Mouse (Mus musculus) forebrain, embryonic 13.5 days (tissue): ENCODE results near the gene Aurkb. TPM values are rescaled to one million over a fixed set of nuclear protein-coding genes. Genes with fewer than 3 reads are reported as not detected.

Experiments
- ATAC-seq: fragments of 200-750 bp; cut with Nextera tagmentation; 2 replicates; pipeline ENCODE4 v1.8.0; 2017
- H3K27ac ChIP-seq: fragments of 300-500 bp; sonication (generic); 2 replicates; pipeline ENCODE4 v1.5.1; 2015; ENCODE audit warnings: inconsistent platforms, mild to moderate bottlenecking, moderate library complexity
- H3K27me3 ChIP-seq: fragments of 300-500 bp; sonication (generic); 2 replicates; pipeline ENCODE4 v1.6.1; 2015; ENCODE audit warnings: mild to moderate bottlenecking, inconsistent platforms
- H3K36me3 ChIP-seq: fragments of 300-500 bp; sonication (generic); 2 replicates; pipeline ENCODE4 v1.6.1; 2015; ENCODE audit warnings: mild to moderate bottlenecking, inconsistent platforms; ENCODE audit not compliant: poor library complexity, severe bottlenecking
- H3K4me1 ChIP-seq: fragments of 300-500 bp; sonication (generic); 2 replicates; pipeline ENCODE4 v1.6.1; 2015; ENCODE audit warnings: inconsistent platforms
- H3K4me2 ChIP-seq: fragments of 300-500 bp; sonication (generic); 2 replicates; pipeline ENCODE4 v1.6.1; 2015; ENCODE audit warnings: inconsistent platforms, mild to moderate bottlenecking, moderate library complexity
- H3K4me3 ChIP-seq: fragments of 300-500 bp; sonication (generic); 2 replicates; pipeline ENCODE4 v1.5.1; 2015; ENCODE audit warnings: mild to moderate bottlenecking, inconsistent platforms
- H3K9ac ChIP-seq: fragments of 300-500 bp; sonication (generic); 2 replicates; pipeline ENCODE4 v1.6.1; 2015; ENCODE audit warnings: mild to moderate bottlenecking, inconsistent platforms
- H3K9me3 ChIP-seq: fragments of 300-500 bp; sonication (generic); replicated peaks from 2 replicates; pipeline ENCODE4 v1.6.1; 2016; ENCODE audit warnings: inconsistent platforms
- WGBS: fragments of 180-500 bp; shearing (Covaris S2); methylation state at CpG from one replicate; pipeline ENCODE4 v1.1.7; 2015; 5-methylcytosine and 5-hydroxymethylcytosine counted together
- polyA plus RNA-seq: library from polyadenylated mRNA; unstranded; fragments of >200 nt; fragmentation: Nextera tagmentation; extraction: Ambion mirVana; gene quantifications from 2 replicates; pipeline ENCODE4 v1.2.1, GENCODE M21; 2015

The Aurkb gene
- polyA plus RNA-seq, 1 experiment from 2014 or later, result 143 TPM

DNA sequence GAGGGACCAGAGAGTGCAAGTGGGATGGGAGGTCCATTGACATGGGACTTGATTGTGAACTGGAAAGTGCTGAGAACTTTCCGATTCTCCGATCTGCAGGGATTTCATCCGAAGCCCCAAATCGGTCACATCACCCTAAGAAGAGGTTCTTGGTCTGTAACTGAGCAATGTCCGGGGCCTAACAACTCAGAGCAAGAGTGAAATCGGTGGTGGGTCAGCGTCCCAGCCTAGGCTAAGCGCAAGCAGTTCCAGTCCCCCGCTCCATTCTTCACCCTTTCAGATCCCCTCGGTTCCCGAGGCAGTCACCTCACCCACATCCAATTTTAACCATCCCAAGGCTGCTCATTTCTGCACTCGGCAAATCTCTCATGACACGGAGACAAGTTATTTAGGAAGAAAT, 24.6 kb downstream of the Aurkb start:
- H3K9ac ChIP-seq, result peak overlapping the region; percentile 91
- 2% methylated on average over 13 of the region's 13 CpGs for WGBS
- H3K27me3 ChIP-seq, result no peaks in the 10 kb centered on the region
- H3K36me3 ChIP-seq, result no peaks in the 10 kb centered on the region
- H3K27ac ChIP-seq, result peak overlapping the region; percentile 94
- peak overlapping the region; percentile 63 for H3K4me3 ChIP-seq
- H3K4me2 ChIP-seq, result peak overlapping the region; percentile 74
- no peaks in the 10 kb centered on the region for H3K9me3 ChIP-seq
- peaks cover 47% of the 10 kb centered on the region for H3K4me1 ChIP-seq
- no peak for ATAC-seq

GRCm38 (mm10) chr11:69070590-69071222, 25.3 kb downstream of the Aurkb start, which contains the start of gene Tmem107:
Gene Tmem107 (plus strand): TSS chr11:69070806.
- peak within 1 kb of the TSS; percentile 94 for H3K27ac ChIP-seq
- H3K27me3 ChIP-seq, result no peaks in the 10 kb centered on the region
- H3K4me2 ChIP-seq, result peak within 1 kb of the TSS; percentile 74
- H3K4me1 ChIP-seq, result peaks cover 47% of the 10 kb centered on the region
- whole genome bisulfite sequencing, result under 1% methylated on average over 47 of the region's 47 CpGs
- peak within 1 kb of the TSS; percentile 91 for H3K9ac ChIP-seq
- peak within 1 kb of the TSS; percentile 63 for H3K4me3 ChIP-seq
- ATAC-seq, result peak; percentile 89
- H3K9me3 ChIP-seq, result no peaks in the 10 kb centered on the region
- H3K36me3 ChIP-seq, result no peaks in the 10 kb centered on the region

DNA sequence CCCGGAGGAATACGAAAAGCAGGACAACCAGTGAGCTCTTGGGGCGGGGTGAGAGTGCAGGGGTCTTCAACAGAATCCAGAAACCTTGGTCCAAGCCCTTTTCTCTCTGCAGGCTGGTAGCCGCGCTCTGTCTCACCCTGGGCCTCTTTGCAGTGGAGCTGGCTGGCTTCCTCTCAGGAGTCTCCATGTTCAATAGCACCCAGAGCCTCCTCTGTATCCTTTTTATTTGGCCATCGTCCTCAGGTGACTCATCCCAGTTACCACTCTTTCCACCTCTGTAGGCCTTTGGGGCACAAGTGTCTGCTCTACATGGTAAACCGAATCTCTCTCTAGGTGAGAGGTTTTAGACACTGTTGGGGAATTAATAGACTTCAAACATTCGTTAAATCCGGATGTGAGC, 25.8 kb downstream of the Aurkb start:
- Histone ChIP-seq H3K36me3 (no peaks in the 10 kb centered on the region), H3K9ac (peak overlapping the region; percentile 91), H3K4me1 (peaks cover 42% of the 10 kb centered on the region), H3K9me3 (no peaks in the 10 kb centered on the region), H3K27me3 (no peaks in the 10 kb centered on the region), H3K4me3 (peak overlapping the region; percentile 63), H3K4me2 (peak overlapping the region; percentile 74), H3K27ac (peak overlapping the region; percentile 94)
- 19% methylated on average over 9 of the region's 9 CpGs for WGBS
- no peak for ATAC-seq

DNA sequence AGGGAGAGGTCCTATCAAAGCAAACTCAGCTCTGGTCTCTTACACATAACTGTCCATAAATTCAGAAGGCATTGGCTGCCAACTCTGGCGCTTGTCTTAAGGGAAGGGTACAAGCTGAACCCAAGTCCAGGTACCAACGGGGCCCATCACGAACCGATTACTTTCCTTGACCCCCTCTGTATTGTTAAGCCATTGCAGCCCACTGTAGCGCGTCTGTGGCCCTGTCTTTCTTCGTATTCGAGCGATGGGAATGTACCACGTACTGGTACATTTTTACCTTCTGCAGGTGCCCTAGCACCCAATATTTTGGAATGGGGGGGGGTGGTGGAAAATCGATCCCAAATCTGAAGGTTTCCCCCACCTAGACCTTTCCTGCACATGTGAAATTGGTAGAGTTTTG, 26.8 kb downstream of the Aurkb start:
- H3K4me2 ChIP-seq, result peak overlapping the region; percentile 74
- no peaks in the 10 kb centered on the region for H3K9me3 ChIP-seq
- no peaks in the 10 kb centered on the region for H3K27me3 ChIP-seq
- H3K9ac ChIP-seq, result peak overlapping the region; percentile 73
- no peaks in the 10 kb centered on the region for H3K36me3 ChIP-seq
- H3K4me1 ChIP-seq, result peaks cover 36% of the 10 kb centered on the region
- peak overlapping the region; percentile 38 for H3K4me3 ChIP-seq
- WGBS, result 83% methylated on average over 11 of the region's 11 CpGs
- H3K27ac ChIP-seq, result peak overlapping the region; percentile 93; the same call in 1 of the 2 replicates
- no peak for ATAC-seq

GRCm38 (mm10) chr11:69072666-69073064, 27.2 kb downstream of the Aurkb start:
- peak overlapping the region; percentile 74 for H3K4me2 ChIP-seq
- H3K9me3 ChIP-seq, result no peaks in the 10 kb centered on the region
- WGBS, result 7% methylated on average over 9 of the region's 9 CpGs
- H3K4me3 ChIP-seq, result peak overlapping the region; percentile 38
- no peak for ATAC-seq
- peaks cover 36% of the 10 kb centered on the region for H3K4me1 ChIP-seq
- peak overlapping the region; percentile 73 for H3K9ac ChIP-seq
- H3K27ac ChIP-seq, result peak overlapping the region; percentile 93
- no peaks in the 10 kb centered on the region for H3K27me3 ChIP-seq
- no peaks in the 10 kb centered on the region for H3K36me3 ChIP-seq

DNA sequence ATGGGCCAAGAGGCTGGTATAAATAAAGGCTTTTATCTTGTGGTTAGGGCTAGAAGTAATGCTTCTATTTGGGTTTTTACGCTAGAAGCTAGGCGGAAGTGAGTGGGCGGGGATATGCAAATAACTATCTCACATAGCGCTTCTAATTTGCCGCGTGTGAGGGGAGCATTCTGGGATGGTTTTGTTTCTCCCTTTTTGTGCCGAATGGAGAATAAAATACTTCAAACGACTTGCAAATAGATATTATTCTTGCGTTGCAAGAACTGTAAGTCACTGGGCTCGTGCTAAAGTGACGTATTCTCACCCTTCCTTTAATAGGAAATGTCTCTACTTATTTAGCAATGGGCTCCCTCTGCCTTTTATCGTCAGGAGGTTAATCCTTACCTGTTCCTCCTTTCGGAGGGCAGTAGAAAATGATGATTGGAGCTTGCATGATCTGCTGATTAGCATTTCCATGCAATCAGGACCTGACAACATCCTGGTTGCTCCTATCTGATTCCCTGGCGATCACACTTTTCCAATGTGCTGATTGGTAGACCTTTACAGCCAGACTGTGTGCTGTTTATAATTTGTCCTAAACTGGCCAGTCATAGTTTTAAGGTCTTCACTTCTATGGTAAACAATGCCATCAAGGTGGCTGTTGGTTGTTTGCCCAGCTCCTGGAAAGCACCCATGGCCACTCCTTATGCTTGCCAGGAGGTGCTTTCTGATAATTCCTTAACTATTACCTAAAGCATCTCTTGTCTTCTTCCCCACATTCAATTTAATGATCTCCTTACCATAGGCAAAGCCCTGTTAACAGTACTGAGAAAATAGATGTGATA, 27.8 kb downstream of the Aurkb start:
- Histone ChIP-seq H3K4me1 (peaks cover 36% of the 10 kb centered on the region), H3K36me3 (no peaks in the 10 kb centered on the region), H3K27me3 (no peaks in the 10 kb centered on the region), H3K4me2 (peak overlapping the region; percentile 74), H3K9me3 (no peaks in the 10 kb centered on the region), H3K27ac (peak overlapping the region; percentile 93), H3K4me3 (peak overlapping the region; percentile 38), H3K9ac (peak overlapping the region; percentile 73)
- ATAC-seq, result peak; percentile 82
- 0% methylated on average over 14 of the region's 14 CpGs for WGBS

GRCm38 (mm10) chr11:69073951-69074775, 28.7 kb downstream of the Aurkb start:
- Histone ChIP-seq H3K36me3 (no peaks in the 10 kb centered on the region), H3K9ac (peak overlapping the region; percentile 73), H3K27me3 (no peaks in the 10 kb centered on the region), H3K4me2 (peak overlapping the region; percentile 26; the same call in 1 of the 2 replicates), H3K4me3 (no peak overlapping the region), H3K4me1 (peaks cover 36% of the 10 kb centered on the region), H3K27ac (peak overlapping the region; percentile 93), H3K9me3 (no peaks in the 10 kb centered on the region)
- no peak for ATAC-seq
- WGBS, result 35% methylated on average over 6 of the region's 6 CpGs

DNA sequence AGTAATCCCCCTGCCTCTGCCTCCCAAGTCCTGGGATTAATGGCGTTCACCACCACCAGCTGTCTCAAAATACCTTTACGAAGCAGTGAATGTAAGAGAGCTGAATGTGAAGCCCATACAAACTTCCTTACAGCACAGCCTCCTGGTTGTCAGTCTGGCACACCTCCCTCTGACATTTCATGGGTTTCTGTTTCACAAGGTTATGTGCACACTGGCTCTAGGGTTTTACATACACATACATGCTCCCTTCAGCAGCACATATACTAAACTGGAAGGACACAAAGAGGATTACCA, 29.3 kb downstream of the Aurkb start:
- no peaks in the 10 kb centered on the region for H3K27me3 ChIP-seq
- peak overlapping the region; percentile 93 for H3K27ac ChIP-seq
- H3K4me1 ChIP-seq, result peaks cover 36% of the 10 kb centered on the region
- 40% methylated on average over 2 of the region's 2 CpGs for WGBS
- no peak for ATAC-seq
- no peaks in the 10 kb centered on the region for H3K9me3 ChIP-seq
- H3K4me3 ChIP-seq, result no peak overlapping the region
- H3K4me2 ChIP-seq, result no peak overlapping the region
- no peaks in the 10 kb centered on the region for H3K36me3 ChIP-seq
- no peak overlapping the region for H3K9ac ChIP-seq

DNA sequence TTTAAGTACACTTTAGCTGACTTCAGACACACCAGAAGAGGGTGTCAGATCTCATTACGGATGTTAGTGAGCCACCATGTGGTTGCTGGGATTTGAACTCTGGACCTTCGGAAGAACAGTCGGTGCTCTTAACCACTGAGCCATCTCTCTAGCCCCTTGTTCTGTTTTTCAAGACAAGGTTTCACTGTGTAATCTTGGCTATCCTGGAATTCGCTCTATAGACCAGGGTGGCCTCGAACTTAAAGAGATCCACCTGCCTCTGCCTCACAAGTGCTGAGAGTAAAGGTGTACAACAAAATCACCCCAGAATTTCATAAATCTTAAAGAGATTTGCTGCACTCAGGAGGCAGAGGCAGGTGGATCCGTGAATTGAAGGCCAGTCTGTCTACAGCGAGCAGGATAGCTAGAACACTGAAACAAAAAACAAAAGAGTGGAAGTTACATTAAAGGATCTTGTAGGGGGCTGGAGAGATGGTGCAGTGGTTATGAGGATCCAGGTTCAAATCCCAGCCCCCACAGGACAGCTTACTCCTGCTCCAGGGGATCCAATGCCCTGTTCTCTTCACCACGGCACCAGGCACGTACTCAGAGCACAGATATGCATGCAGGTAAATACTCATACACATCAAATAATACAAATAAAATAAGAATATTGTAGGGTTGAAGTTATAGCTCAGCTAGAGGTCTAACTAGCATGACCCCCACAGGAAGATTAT, 30.5 kb downstream of the Aurkb start:
- H3K9me3 ChIP-seq, result no peaks in the 10 kb centered on the region
- H3K36me3 ChIP-seq, result no peaks in the 10 kb centered on the region
- ATAC-seq, result no peak
- peaks cover 29% of the 10 kb centered on the region for H3K4me1 ChIP-seq
- no peak overlapping the region for H3K9ac ChIP-seq
- 46% methylated on average over 9 of the region's 9 CpGs for WGBS
- H3K4me3 ChIP-seq, result no peak overlapping the region
- no peaks in the 10 kb centered on the region for H3K27me3 ChIP-seq
- no peak overlapping the region for H3K27ac ChIP-seq
- no peak overlapping the region for H3K4me2 ChIP-seq

- H3K27ac ChIP-seq, result no peak overlapping the region
- peaks cover 23% of the 10 kb centered on the region for H3K4me1 ChIP-seq
- no peaks in the 10 kb centered on the region for H3K9me3 ChIP-seq
- H3K4me2 ChIP-seq, result no peak overlapping the region
- WGBS, result 65% methylated on average over 5 of the region's 5 CpGs
- no peak overlapping the region; the same call in 1 of the 2 replicates for H3K9ac ChIP-seq
- no peaks in the 10 kb centered on the region for H3K36me3 ChIP-seq
- H3K4me3 ChIP-seq, result no peak overlapping the region
- no peak for ATAC-seq
- H3K27me3 ChIP-seq, result no peaks in the 10 kb centered on the region
Measured at GRCm38 (mm10) chr11:69076572-69076971, 31.1 kb downstream of the Aurkb start.

- Histone ChIP-seq H3K9ac (no peak overlapping the region), H3K36me3 (no peaks in the 10 kb centered on the region), H3K4me1 (peaks cover 15% of the 10 kb centered on the region), H3K9me3 (no peaks in the 10 kb centered on the region), H3K4me2 (no peak overlapping the region), H3K4me3 (no peak overlapping the region), H3K27me3 (no peaks in the 10 kb centered on the region), H3K27ac (no peak overlapping the region)
- ATAC-seq, result no peak
- 84% methylated on average over 9 of the region's 9 CpGs for WGBS
Measured at GRCm38 (mm10) chr11:69077316-69077715, 31.9 kb downstream of the Aurkb start.
